Mouse (Mus musculus): ENCODE data around the gene Cd151.

Cd151 gene

DNA sequence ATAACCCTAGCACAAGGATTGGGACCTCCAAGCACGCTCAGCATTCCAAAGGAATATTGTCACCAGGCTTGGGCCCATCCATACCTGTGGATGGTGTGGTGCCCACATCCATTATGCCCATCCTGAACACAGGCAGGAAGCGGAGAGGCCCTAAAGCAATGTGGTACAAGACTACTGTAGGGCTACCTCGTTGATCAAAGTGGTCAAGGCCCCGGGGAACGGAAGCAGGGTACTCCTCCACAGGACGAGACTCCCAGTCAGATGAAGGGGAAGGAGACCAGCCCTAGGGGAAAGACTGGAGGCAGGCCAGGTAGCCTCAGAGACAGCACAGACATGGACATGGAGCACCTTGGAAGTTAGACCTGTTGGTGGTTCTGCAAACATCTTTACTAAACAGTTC lies 5.6 kb downstream of the Cd151 start:
- in situ Hi-C loops (cut with MboI, MseI) = no loop called here

DNA sequence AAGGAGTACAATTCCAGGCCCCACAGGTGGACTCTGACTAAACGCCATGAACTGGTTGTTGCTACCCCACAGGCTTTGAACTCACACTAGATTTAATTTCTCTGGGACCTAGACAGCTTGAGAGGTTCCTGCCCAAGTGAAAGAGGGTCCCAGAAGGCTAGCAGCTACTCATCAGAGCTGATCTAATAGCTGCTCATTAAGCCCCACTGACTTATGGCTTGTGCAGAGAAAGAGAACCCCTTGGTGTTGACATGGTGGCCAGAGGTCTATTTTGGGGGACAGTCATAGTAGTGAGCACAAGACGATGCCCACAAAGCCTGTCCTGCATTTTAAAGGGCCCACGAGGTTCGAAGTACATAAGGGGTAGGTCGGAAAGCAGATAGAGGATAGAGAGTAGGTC lies 7.0 kb downstream of the Cd151 start:
- in situ Hi-C loops (cut with MboI, MseI) = no loop called here

DNA sequence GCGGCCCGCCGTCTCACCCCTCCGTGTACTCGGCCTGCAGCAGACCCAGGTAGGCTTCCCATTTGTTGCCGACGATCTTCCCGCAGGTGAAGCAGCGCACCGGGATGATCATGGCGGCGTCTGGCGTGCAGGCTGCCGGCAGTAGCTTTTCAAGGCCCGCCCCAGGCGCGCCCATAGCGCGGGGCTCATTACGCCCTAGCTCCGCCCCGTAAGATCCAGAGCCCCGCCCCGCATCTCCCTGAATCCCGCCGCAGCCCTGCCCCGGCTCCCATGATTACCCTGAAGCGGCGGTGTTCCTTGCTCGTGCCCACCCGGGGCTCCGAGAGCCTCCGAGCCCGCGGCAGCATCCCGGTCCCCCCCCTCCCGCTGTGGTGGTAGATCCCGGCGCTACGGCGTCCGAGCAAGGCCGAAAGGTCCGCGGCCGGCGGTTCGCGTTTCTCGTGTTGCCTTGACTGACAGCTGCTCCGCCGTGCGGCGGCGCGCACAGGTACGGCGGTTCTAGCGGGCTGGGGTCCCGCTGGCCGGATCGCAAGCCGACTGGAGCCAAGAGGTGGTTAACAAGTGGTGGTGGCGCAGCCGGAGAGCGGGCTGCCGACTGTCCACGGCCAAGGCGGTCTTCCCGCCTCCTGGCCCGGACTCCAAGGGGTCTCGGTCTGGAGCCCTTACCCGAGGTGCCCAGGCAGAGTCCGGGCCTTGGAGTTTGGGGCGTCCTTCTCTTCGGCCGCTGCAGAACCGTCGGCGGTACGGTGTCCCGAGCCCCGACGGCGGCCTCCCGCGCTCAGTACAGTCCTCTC lies 8.0 kb downstream of the Cd151 start, which contains the start of the genes Polr2l and Tspan4:
TSS of gene Polr2l (minus strand) at position 122 of the 794 bp plus-strand sequence.
TSS of gene Tspan4 (plus strand) at position 230 of the 794 bp plus-strand sequence.
- in situ Hi-C loops (cut with MboI, MseI) = loop anchor here (5.0 kb wide), 1 partner anchor 62 kb away; the partner anchor contains the start of gene Chid1

DNA sequence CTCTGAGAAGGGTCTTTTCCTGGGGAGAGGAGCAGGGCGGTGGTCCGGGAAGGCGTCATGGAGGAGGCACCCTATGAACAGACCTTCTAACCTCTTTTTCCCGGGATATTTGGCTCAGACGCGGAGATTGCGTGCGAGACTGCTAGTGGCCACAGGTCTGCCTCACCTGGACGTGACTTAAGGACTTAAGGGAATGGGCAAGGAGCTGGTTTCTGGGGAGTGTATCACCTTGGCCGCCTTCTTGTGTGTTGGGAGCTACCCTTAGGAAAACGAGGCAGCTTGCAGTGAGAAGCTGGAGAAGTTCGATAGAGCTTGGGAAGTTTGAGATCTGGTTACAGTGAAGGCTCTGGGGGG lies 8.6 kb downstream of the Cd151 start:
- in situ Hi-C loops (cut with MboI, MseI) = loop anchor here (5.0 kb wide), 1 partner anchor 62 kb away; the partner anchor contains the start of gene Chid1

DNA sequence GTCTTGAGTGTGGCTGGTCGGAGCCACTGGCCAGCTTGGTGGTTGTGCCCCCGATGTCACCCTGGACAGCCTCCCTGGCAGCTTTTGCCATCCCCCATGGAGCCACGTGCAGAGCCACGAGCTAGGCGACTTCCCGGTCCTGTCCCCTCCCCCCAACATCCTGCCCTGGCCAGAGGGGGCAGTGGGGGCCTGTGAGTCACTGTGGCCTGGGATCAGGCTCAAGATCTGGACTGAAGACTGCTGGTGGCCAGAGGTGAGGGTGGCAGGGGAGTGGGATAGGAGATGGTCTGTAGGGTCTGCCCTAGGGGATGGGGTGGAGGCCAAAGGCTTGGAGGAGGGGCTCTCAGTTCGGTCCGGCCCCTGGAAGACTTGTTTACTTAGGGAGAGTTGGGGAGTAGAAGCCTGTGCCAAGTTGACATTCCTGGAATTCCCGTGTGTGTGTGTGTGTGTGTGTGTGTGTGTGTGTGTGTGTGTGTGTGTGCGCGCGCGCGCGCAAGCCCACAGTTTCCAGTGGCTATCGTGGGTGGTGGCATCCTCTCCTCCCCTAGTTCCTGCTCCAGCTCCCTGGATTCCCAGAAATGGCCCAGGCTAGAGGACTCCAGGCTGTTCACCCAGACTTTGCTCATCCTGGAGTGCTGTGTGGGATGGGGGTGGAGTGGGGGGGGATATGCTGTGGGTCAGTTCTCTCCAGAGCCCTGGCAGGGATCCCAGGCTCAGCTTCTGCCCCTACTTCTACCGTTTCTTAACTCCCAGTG lies 9.2 kb downstream of the Cd151 start:
- in situ Hi-C loops (cut with MboI, MseI) = loop anchor here (5.0 kb wide), 1 partner anchor 61 kb away; the partner anchor contains the start of gene Chid1

DNA sequence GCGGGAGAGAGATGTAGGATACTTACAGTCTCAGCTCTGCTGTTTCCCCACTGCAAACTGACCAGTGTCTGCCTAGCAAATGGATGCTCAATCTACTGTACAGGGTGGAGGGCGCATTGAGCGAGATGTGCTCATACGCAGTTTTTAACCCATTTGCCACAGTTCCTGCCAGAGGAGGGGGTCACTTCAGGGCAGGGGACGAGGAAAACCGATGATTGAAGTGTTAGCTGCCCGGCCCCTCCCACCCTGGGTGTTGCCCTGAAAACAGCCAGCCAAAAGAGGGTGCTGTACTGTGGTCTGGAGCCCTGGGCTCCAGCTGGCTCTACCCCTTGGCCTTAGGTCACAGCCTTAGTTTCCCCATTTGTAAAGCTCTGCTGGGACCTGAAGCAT lies 9.8 kb downstream of the Cd151 start:
- in situ Hi-C loops (cut with MboI, MseI) = loop anchor here (5.0 kb wide), 1 partner anchor 60 kb away; the partner anchor contains the start of gene Chid1

DNA sequence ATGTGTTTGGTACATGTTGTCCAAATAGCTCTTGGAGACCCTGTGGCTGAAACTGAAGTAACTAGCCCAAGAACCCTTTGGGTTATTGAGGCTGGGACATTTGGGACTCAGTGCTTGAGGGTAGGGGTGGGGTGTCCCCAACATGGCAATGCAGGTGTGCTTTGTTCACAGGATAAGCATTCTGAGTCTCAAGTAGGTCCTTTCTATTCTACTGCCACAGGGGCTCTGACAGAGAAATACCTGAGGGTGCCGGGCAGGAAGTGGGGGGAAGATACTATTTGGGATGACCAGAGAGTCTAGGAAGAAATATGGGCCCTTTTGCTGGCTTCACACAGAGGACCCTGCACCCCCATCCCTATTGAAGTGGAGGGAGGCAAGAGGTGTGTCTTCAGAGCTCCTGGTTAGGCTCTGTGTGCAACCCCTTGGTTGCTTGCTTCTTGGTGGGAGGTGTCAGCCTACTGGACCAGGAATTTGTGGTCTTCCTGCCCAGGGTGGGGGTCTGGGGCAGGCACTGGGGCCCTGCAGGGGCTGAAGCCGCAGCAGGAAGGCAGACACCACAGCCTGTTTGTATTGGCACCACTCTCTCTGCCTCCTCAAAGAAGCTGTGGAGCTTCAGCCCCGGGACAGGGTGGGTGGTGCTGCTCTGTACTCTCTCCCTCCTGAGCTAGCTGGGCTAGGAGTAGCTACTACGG lies 10.5 kb downstream of the Cd151 start:
- in situ Hi-C loops (cut with MboI, MseI) = loop anchor here (5.0 kb wide), 1 partner anchor 60 kb away; the partner anchor contains the start of gene Chid1

DNA sequence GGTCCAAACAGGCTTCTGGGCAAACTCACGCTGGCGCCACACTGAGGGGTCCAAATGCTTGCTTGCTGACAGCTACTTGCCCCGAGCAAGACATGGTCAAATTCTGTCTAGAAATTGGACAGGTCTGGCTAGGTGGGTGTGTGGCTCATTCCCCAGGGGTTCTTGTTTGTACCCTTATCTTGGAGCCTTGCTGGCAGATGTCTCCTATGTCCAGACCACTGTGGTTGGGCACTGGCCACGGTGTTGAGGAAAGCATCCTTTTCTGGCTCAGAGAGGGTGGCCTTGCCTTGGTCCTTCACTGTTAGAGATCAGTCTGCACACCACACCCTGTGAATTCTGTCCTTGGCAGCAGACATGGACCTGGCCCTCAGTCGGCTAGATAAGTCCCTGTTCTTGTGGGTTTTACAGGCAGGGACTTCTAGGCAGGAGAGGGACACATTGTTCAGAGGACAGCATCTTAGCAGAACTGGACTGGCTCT lies 11.1 kb downstream of the Cd151 start:
- in situ Hi-C loops (cut with MboI, MseI) = loop anchor here (5.0 kb wide), 1 partner anchor 59 kb away; the partner anchor contains the start of gene Chid1

DNA sequence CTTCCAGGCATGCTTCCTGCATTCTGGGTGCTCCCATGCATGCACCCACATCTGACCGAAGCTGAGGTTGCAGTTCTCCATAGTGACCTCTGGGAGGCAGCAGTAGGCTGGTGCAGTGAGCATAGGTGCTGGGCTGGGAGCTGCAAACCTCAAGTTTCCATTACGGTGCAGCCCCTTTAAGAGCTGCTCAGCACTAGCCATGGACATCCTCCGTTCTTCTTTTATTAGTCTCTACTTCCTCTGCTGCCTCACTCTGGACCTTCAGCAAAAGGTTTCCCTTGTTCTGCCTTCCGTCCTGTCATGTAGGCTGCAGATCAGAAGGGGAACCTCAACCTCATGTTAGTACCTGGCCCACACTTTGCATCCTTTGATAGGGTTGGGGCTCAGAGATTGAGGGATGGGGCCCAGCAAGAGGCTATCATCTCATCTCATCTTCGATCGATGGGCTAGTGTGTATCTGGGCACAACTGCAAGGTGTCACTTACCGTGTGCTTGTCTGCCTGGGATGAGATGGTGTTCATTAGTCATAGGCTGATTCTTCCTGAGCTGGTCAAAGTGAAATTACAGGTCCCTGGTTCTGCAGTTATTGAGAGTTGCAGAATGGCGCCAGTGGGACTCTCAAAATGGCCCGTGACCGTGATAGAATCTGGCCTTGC lies 13.8 kb downstream of the Cd151 start:
- in situ Hi-C loops (cut with MboI, MseI) = no loop called here

DNA sequence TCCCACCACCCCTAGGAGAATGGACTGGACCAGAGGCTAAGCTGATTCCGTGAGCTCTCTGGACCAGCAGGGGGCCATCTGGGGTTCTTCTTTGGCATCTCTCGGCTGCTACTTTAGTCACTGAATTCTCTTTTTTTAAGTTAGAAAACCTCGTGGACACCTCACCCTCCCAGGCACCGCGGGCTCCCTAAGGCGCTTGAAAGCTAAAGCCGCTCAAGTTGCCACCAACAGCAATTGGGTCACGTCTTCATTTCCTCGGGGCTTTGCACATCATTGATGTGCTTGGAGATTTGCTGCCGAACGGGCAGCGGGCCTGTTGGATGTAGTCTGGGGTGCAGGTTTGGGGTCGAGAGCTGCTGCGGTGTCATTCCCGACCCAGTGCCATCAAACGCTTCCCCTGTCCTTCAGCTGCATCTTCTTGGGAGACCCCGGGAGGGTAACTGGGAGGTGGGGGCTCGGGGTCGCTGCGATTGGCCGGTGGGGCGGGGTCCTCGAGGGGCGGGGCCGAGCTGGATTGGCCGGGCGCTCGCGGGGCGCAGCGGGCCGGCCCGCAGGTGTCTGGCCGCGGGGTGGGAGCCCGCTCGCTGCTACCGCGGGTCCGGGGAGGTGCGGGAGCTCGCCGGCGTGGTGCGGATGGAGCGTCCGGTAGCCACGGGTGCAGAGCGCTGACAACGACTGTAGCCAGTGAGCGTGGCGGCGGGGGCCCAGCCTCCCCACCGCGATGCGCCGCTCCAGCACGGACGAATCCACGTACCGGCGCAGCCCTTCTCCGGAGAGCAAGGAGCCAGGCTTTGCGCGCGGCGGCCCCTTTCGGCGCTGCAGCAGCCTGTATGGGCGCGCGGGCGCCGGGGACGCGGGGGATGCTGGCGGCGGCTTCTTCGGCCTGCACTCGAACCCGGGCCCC lies 14.6 kb downstream of the Cd151 start:
- in situ Hi-C loops (cut with MboI, MseI) = no loop called here

DNA sequence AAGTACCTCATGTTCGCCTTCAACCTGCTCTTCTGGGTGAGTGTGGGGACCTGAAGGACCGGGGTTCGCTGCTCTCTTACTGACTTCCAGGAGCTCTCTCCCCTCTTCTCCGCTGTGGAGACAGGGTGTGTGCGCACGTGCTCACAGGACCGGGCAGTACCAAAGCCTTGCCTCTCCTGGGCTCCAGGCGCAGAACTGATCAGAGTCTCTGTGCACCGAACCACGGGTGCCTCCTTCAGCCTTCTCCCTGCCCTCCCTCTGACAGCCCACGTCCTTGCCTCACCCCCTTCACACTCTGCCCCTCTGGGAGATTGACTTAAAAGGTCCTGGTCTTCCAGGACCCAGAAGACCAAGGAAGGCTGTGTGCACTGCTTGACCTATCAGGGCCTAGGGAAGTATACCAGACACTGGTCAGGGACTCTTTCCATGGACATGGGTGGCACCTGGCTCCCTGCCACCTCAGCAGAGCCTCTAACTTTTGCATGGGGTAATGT lies 15.4 kb downstream of the Cd151 start:
- in situ Hi-C loops (cut with MboI, MseI) = no loop called here

DNA sequence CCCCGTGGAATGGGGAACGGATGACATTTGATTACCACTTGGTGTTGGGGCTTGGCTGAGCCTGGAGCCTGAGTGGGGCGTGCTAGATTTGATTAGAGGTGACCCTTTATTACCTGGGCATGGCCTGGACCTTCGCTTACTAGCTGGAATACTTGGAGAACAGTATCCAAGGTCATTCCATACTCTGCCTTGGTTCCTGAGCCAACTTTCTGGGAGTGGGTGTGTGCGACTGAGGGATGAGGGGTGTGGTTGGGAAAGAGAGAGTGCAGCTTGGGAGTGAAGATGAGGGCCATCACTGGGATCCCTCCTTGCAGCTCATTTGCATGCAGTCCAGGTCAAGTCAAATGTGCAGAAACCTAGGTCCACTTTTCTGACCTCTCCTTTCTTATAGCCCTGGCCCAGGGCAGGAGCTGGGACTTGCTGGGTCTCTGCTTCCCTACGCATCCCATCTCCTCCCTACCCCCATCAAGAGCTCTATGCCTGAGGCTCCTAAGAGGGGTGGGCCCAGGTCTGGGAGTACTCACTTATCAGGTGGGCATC lies 16.0 kb downstream of the Cd151 start:
- in situ Hi-C loops (cut with MboI, MseI) = no loop called here

DNA sequence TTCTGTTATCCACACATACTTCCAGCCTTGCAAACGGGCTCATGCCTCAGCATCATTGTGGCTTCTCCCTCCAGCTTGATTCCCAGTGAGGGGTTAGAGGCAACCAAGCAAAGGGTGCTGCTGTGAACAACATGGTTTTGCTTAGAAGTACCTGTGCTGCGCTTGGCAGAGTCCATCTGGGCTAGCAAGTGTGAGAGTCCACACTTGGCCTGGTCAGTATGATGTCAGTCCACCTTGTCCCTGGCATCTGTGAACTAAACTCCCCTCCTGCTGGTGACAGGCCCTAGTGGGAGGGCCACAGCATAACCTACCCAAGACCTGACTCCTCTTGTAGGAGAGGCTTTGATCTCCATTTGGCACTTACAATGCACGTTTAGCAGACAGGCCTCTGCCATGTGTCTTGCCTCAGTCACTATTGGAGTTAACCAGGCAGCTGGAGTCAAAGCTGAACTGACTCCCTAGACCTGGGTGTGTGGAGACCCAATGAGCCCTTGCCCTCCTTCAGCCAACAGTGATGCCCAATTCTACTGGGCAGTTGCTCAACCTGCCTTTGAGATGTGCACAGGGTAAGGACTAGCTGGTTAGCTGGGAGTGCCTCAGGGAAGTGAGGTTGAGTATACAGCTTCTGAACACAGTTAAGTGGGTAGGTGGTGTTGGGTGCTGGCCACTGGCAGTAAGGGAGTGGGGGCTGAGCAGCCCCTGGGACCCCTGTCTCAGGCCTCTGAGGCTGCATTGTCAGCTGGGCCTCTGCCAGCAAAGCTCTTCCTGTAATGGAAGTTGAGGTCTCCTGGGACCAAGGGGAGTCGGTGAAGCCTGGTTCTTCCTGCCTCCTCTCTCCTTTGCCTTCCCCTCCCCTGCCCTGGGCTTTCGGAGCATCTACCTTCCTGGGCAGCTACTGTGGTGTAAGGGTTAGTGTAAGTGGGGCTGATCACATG lies 17.3 kb downstream of the Cd151 start:
- in situ Hi-C loops (cut with MboI, MseI) = no loop called here

DNA sequence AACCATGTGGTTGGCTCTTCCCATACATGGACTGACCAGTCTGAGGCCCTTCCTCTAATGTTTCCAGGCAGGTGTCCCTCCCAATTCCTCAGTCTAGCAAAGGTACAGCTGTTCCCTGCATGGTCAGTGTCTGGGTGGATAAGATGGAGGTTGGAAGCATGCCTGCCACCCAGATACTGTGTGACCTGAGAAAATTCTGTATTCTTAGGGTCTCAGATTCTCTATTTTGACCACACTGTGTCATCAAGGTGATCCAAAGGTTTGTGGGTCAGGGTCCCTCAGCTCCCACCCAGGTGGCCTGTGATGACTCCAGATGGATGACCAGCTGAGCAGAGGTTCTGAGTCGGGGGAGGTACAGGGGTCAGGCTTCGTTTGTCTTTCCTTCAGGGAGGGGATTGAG lies 18.0 kb downstream of the Cd151 start:
- in situ Hi-C loops (cut with MboI, MseI) = no loop called here

DNA sequence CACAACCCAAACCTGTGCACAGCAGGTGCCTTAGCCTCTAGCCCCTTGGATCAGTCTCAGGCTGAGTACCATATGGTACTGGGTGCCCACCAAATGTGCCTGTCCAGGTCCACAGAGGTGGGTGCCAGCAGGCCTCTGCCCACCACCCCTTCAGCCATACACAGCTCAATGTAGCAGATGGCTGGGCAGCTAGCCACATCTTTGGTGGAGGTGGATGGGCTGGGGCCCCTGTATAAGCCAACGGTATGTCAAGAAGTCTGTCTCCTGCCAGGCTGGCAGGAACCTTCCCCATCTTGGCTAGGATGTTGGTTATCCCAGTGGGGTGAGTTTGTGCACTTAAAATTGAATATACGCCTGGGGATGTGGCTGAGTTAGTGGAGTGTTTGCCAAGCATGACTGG lies 18.4 kb downstream of the Cd151 start:
- in situ Hi-C loops (cut with MboI, MseI) = no loop called here

DNA sequence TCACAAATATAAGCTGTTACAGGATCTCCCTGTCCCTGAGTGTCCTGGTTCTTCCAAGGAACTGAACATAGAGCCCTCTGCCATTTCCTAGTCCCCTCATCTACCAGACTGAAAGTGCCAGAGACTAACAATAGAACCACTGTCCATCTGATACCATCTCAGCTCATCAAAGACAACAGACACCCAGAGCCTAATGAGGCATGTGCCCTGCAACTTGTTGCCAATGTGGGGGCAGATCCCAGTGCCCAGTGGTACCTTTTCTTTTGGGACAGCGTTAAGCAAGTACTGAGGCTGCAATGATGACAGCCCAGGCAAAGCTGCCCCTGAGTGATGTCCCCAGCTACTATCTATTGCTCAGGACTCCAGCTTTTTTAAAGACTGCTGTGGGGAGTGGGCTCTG lies 19.0 kb downstream of the Cd151 start:
- in situ Hi-C loops (cut with MboI, MseI) = no loop called here

DNA sequence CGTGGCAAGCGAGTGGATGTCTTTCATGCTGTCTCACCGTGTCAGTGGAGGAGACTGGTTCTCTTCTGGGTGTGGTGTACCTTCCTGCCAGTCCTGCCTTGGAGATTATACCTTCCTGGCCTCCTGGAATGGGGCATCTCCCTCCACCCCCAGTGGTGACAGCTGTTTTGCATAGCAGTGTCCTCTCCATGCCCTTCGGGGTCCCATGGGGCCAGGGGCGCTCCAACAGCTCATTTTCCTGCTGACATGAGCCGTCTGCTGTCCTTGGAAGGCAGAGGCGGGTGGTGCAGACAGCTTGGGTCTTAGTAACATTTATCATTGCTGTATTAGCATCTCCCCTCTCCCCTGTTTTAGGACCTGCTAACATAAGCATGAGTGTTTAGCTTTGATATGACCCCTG lies 19.9 kb downstream of the Cd151 start:
- in situ Hi-C loops (cut with MboI, MseI) = no loop called here

DNA sequence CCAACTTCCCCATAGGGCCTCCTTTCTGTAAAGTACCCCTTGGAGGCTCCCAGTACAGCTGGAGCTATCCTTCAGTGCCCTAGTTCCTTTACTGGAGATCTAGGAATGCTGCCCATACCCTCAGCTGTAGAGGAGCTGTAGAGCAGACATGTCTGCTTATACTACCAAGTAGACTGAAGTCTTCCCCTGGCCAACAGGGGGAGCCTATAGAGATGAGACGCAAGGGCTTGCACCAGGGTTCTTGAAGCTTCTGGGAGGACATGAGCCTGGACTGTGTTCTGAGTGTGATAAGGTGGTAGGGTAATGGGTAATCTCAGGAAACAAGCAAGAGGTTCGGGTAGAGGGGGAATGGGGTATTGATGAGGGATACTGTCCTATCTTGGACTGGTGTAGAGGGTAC lies 24.0 kb downstream of the Cd151 start:
- in situ Hi-C loops (cut with MboI, MseI) = loop anchor here (5.0 to 10.0 kb wide), 2 partner anchors 164 to 256 kb away; partner anchors contain the start of gene Muc6

All from T-helper 2 cell (primary cell).